Mouse (Mus musculus) ES-E14 (cell line): ENCODE results near the gene Ankrd66. TPM values are rescaled to one million over a fixed set of nuclear protein-coding genes. Genes with fewer than 3 reads are reported as not detected.
"Not testable (repeated sequence)": the region's sequence is repeated elsewhere in the genome, so short reads cannot be mapped to it uniquely, and the experiment has no call there.

Experiments
- DNase-seq: peaks from one replicate; pipeline ENCODE4 v3.0.0-alpha.2; 2013; ENCODE audit warnings: low read depth, low spot score
- H3K27ac ChIP-seq: 2 replicates; pipeline ENCODE4 v1.5.1; 2012; ENCODE audit warnings: low read depth, mild to moderate bottlenecking, low read length, moderate library complexity, mixed read lengths; ENCODE audit not compliant: poor library complexity, insufficient read depth, severe bottlenecking
- H3K36me3 ChIP-seq: 2 replicates; pipeline ENCODE4 v1.6.1; 2012; ENCODE audit warnings: mild to moderate bottlenecking, low read length, moderate library complexity, mixed read lengths; ENCODE audit not compliant: control insufficient read depth, poor library complexity, insufficient read depth, severe bottlenecking
- H3K4me1 ChIP-seq, 2 experiments: fragments of 150-350 bp in 1 of 2; sonication (generic) in 1 of 2; 2 replicates each; pipeline ENCODE4 v1.6.1; 2012; ENCODE audit warnings: low read length in 2 of 2, mild to moderate bottlenecking in 1 of 2, mixed read lengths in 1 of 2; ENCODE audit not compliant: control insufficient read depth in 2 of 2, insufficient read depth in 2 of 2, poor library complexity in 1 of 2
- H3K4me3 ChIP-seq, 2 experiments: fragments of 150-350 bp in 1 of 2; sonication (generic) in 1 of 2; 2 replicates each; pipeline ENCODE4 v1.5.1; 2012; ENCODE audit warnings: low read length in 2 of 2, low read depth in 1 of 2, mild to moderate bottlenecking in 1 of 2, mixed read lengths in 1 of 2; ENCODE audit not compliant: insufficient read depth in 1 of 2, poor library complexity in 1 of 2, severe bottlenecking in 1 of 2
- H3K9ac ChIP-seq: 2 replicates; pipeline ENCODE4 v1.6.1; 2012; ENCODE audit warnings: low read depth, mild to moderate bottlenecking, low read length, mixed read lengths; ENCODE audit not compliant: poor library complexity, insufficient read depth, severe bottlenecking
- H3K9me3 ChIP-seq: fragments of 150-350 bp; sonication (generic); 2 replicates; pipeline ENCODE4 v1.6.1; 2012; ENCODE audit warnings: low read depth, mild to moderate bottlenecking, low read length; ENCODE audit not compliant: control insufficient read depth, insufficient read depth
- CHD2 ChIP-seq: IDR thresholded peaks from 2 replicates; pipeline ENCODE4 v1.6.1; 2014; ENCODE audit warnings: mild to moderate bottlenecking, low read depth, low read length, inconsistent platforms
- HCFC1 ChIP-seq: IDR thresholded peaks from 2 replicates; pipeline ENCODE4 v1.6.1; 2012; ENCODE audit warnings: low read length, inconsistent platforms, borderline replicate concordance; ENCODE audit not compliant: insufficient read depth
- MAFK ChIP-seq: IDR thresholded peaks from 2 replicates; pipeline ENCODE4 v1.6.1; 2014; ENCODE audit warnings: mild to moderate bottlenecking, low read depth, low read length, inconsistent platforms; ENCODE audit not compliant: insufficient read depth
- ZC3H11A ChIP-seq: IDR thresholded peaks from 2 replicates; pipeline ENCODE4 v1.6.1; 2012; ENCODE audit warnings: low read depth, mild to moderate bottlenecking, inconsistent platforms, low read length, borderline replicate concordance
- ZNF384 ChIP-seq: IDR thresholded peaks from 2 replicates; pipeline ENCODE4 v1.6.1; 2012; ENCODE audit warnings: low read depth, low read length, inconsistent platforms
- in situ Hi-C, 2 experiments: fragments of 600-800 bp; cut with MboI; formaldehyde crosslinking; loops; one replicate each; pipeline ENCODE4 v1.15.1; 2025; ENCODE audit warnings: low sequenced_read_pairs in 2 of 2, inconsistent platforms in 1 of 2; ENCODE audit not compliant: unreplicated experiment in 2 of 2
- total RNA-seq: library from RNA; depleted of rRNA; stranded (reverse); fragments of 300-350 nt; gene quantifications from 2 replicates; pipeline ENCODE4 v1.2.3, GENCODE M21; 2012

Gene Ankrd66
- total RNA-seq, 1 experiment, result not detected

- in situ Hi-C loops, result no loop called here
- Histone ChIP-seq H3K9ac (no peak overlapping the region), H3K4me1 (no peaks in the 10 kb centered on the region; a peak in 1 of 4 replicates), H3K36me3 (no peaks in the 10 kb centered on the region), H3K27ac (no peak overlapping the region), H3K4me3 (no peak overlapping the region), H3K9me3 (no peaks in the 10 kb centered on the region)
- no peak for TF ChIP-seq CHD2
- TF ChIP-seq ZNF384, result no peak
- TF ChIP-seq HCFC1, result no peak
- no peak for TF ChIP-seq MAFK
- no peak for TF ChIP-seq ZC3H11A
- DNase-seq, result no peak
These were observed 4.7 kb downstream of the Ankrd66 start for GRCm38 (mm10) chr17:43538767-43539166.

GRCm38 (mm10) chr17:43536841-43537240 is 6.6 kb downstream of the Ankrd66 start:
- in situ Hi-C loops, H3K9ac ChIP-seq, DNase-seq, H3K4me1 ChIP-seq, H3K36me3 ChIP-seq, H3K4me3 ChIP-seq, H3K27ac ChIP-seq, H3K9me3 ChIP-seq: not testable (repeated sequence)

- no peaks in the 10 kb centered on the region for H3K36me3 ChIP-seq
- DNase-seq, result peak; percentile 69
- no peaks in the 10 kb centered on the region for H3K9me3 ChIP-seq
- in situ Hi-C loops, result no loop called here
- no peak overlapping the region for H3K27ac ChIP-seq
- H3K9ac ChIP-seq, result no peak overlapping the region
- H3K4me3 ChIP-seq, result peak overlapping the region in 1 of 2 experiments; percentile 60; a peak in 2 of 4 replicates
- TF ChIP-seq CHD2, result no peak
- TF ChIP-seq HCFC1, result no peak
- no peak for TF ChIP-seq ZC3H11A
- TF ChIP-seq MAFK, result no peak
- TF ChIP-seq ZNF384, result no peak
- H3K4me1 ChIP-seq, result no peaks in the 10 kb centered on the region; a peak in 1 of 4 replicates
These were observed 8.8 kb downstream of the Ankrd66 start for GRCm38 (mm10) chr17:43534362-43535222.

GRCm38 (mm10) chr17:43531192-43531591 is 12.2 kb downstream of the Ankrd66 start:
- Histone ChIP-seq H3K4me3 (no peak overlapping the region), H3K27ac (no peak overlapping the region), H3K9ac (no peak overlapping the region), H3K9me3 (no peaks in the 10 kb centered on the region), H3K4me1 (no peaks in the 10 kb centered on the region; a peak in 1 of 4 replicates), H3K36me3 (no peaks in the 10 kb centered on the region)
- no peak for DNase-seq
- in situ Hi-C loops, result no loop called here
- TF ChIP-seq HCFC1 (no peak), MAFK (no peak), ZC3H11A (no peak), CHD2 (no peak), ZNF384 (no peak)

- no peaks in the 10 kb centered on the region for H3K36me3 ChIP-seq
- no peaks in the 10 kb centered on the region for H3K4me1 ChIP-seq
- no peaks in the 10 kb centered on the region for H3K9me3 ChIP-seq
- H3K4me3 ChIP-seq, result no peak overlapping the region
- no peak for TF ChIP-seq CHD2
- no peak for TF ChIP-seq MAFK
- DNase-seq, result no peak
- in situ Hi-C loops, result no loop called here
- no peak overlapping the region for H3K9ac ChIP-seq
- H3K27ac ChIP-seq, result no peak overlapping the region
These were observed 12.9 kb downstream of the Ankrd66 start for GRCm38 (mm10) chr17:43530507-43530906.
